Mouse (Mus musculus) MEL (cell line): ENCODE results near the gene Prickle1. TPM values are rescaled to one million over a fixed set of nuclear protein-coding genes. Genes with fewer than 3 reads are reported as not detected.

ENCODE experiments used
- DNase-seq: peaks from one replicate; pipeline ENCODE4 v3.0.0; 2011; ENCODE audit warnings: low read depth, low spot score
- H3K27ac ChIP-seq: 2 replicates; pipeline ENCODE4 v1.5.1; 2012; ENCODE audit warnings: low read depth, mild to moderate bottlenecking, control low read depth, low read length, moderate library complexity; ENCODE audit not compliant: control insufficient read depth
- H3K27me3 ChIP-seq, 2 experiments: fragments of 150-350 bp in 1 of 2; sonication (generic) in 1 of 2; 2 replicates each; pipeline ENCODE4 v1.6.1; 2012; ENCODE audit warnings: low read length in 2 of 2, mild to moderate bottlenecking in 2 of 2, improper control_type of control experiment in 1 of 2, moderate library complexity in 1 of 2; ENCODE audit not compliant: insufficient read depth in 2 of 2, control insufficient read depth in 1 of 2
- H3K36me3 ChIP-seq, 2 experiments: 2 replicates each; pipeline ENCODE4 v1.6.1; 2012 to 2014; ENCODE audit warnings: low read length in 2 of 2, improper control_type of control experiment in 1 of 2, inconsistent platforms in 1 of 2, mild to moderate bottlenecking in 1 of 2; ENCODE audit not compliant: insufficient read depth in 2 of 2, control insufficient read depth in 1 of 2
- H3K4me1 ChIP-seq, 2 experiments: fragments of 150-350 bp in 1 of 2; sonication (generic) in 1 of 2; 2 replicates each; pipeline ENCODE4 v1.6.1; 2012; ENCODE audit warnings: low read length in 2 of 2, improper control_type of control experiment in 1 of 2, mild to moderate bottlenecking in 1 of 2; ENCODE audit not compliant: insufficient read depth in 2 of 2, control insufficient read depth in 1 of 2
- H3K4me3 ChIP-seq, 2 experiments: fragments of 150-350 bp in 1 of 2; sonication (generic) in 1 of 2; 2 replicates each; pipeline ENCODE4 v1.5.1; 2012; ENCODE audit warnings: low read depth in 2 of 2, low read length in 2 of 2, mild to moderate bottlenecking in 2 of 2, moderate library complexity in 2 of 2, control low read depth in 1 of 2, improper control_type of control experiment in 1 of 2; ENCODE audit not compliant: control insufficient read depth in 1 of 2, insufficient read depth in 1 of 2
- H3K79me2 ChIP-seq: 2 replicates; pipeline ENCODE4 v1.6.1; 2012; ENCODE audit warnings: mild to moderate bottlenecking, low read length, moderate library complexity; ENCODE audit not compliant: control insufficient read depth, poor library complexity, insufficient read depth
- H3K9ac ChIP-seq: 2 replicates; pipeline ENCODE4 v1.6.1; 2012; ENCODE audit warnings: low read depth, mild to moderate bottlenecking, control low read depth, low read length, moderate library complexity; ENCODE audit not compliant: control insufficient read depth, poor library complexity, severe bottlenecking
- H3K9me3 ChIP-seq: fragments of 150-350 bp; sonication (generic); replicated peaks from 2 replicates; pipeline ENCODE4 v1.6.1; 2012; ENCODE audit warnings: mild to moderate bottlenecking, low read length, improper control_type of control experiment, moderate library complexity; ENCODE audit not compliant: insufficient read depth
- BHLHE40 ChIP-seq: IDR thresholded peaks from 2 replicates; pipeline ENCODE4 v1.6.1; 2012; ENCODE audit warnings: low read depth, mild to moderate bottlenecking, inconsistent platforms, low read length, improper control_type of control experiment, borderline replicate concordance
- CHD2 ChIP-seq: IDR thresholded peaks from 2 replicates; pipeline ENCODE4 v1.6.1; 2011; ENCODE audit warnings: low read length, improper control_type of control experiment
- CTCF ChIP-seq, 3 experiments: IDR thresholded peaks in 2 of 3; conservative IDR thresholded peaks in 1 of 3; 2 replicates each; pipeline ENCODE4 v1.5.1; 2011 to 2012; ENCODE audit warnings: low read length in 3 of 3, low read depth in 2 of 3, mild to moderate bottlenecking in 2 of 3, improper control_type of control experiment in 1 of 3, inconsistent platforms in 1 of 3, mixed read lengths in 1 of 3, moderate library complexity in 1 of 3; ENCODE audit not compliant: control insufficient read depth in 1 of 3, insufficient read depth in 1 of 3, poor library complexity in 1 of 3, severe bottlenecking in 1 of 3
- E2F4 ChIP-seq: IDR thresholded peaks from 2 replicates; pipeline ENCODE4 v1.6.1; 2011; ENCODE audit warnings: low read depth, low read length, improper control_type of control experiment, borderline replicate concordance
- ELF1 ChIP-seq: IDR thresholded peaks from 2 replicates; pipeline ENCODE4 v1.6.1; 2014; ENCODE audit warnings: low read depth, mild to moderate bottlenecking, inconsistent platforms, low read length, improper control_type of control experiment, moderate library complexity
- EP300 ChIP-seq, 2 experiments: IDR thresholded peaks; 2 replicates each; pipeline ENCODE4 v1.6.1; 2011; ENCODE audit warnings: improper control_type of control experiment in 2 of 2, low read length in 2 of 2, low read depth in 1 of 2, mild to moderate bottlenecking in 1 of 2
- ETS1 ChIP-seq: IDR thresholded peaks from 2 replicates; pipeline ENCODE4 v1.6.1; 2012; ENCODE audit warnings: low read depth, mild to moderate bottlenecking, inconsistent platforms, low read length, improper control_type of control experiment, moderate library complexity
- GATA1 ChIP-seq: IDR thresholded peaks from 2 replicates; pipeline ENCODE4 v1.6.1; 2011; ENCODE audit warnings: low read depth, low read length, improper control_type of control experiment
- JUND ChIP-seq: IDR thresholded peaks from 2 replicates; pipeline ENCODE4 v1.6.1; 2011; ENCODE audit warnings: low read depth, mild to moderate bottlenecking, improper control_type of control experiment, low read length
- KAT2A ChIP-seq: conservative IDR thresholded peaks from 2 replicates; pipeline ENCODE4 v1.6.1; 2012; ENCODE audit warnings: low read depth, low read length, improper control_type of control experiment, inconsistent platforms
- MAZ ChIP-seq: IDR thresholded peaks from 2 replicates; pipeline ENCODE4 v1.6.1; 2012; ENCODE audit warnings: low read depth, mild to moderate bottlenecking, inconsistent platforms, low read length, improper control_type of control experiment
- MYB ChIP-seq: IDR thresholded peaks from 2 replicates; pipeline ENCODE4 v1.6.1; 2011; ENCODE audit warnings: mild to moderate bottlenecking, low read depth, low read length, improper control_type of control experiment
- MYC ChIP-seq: IDR thresholded peaks from 2 replicates; pipeline ENCODE4 v1.6.1; 2011; ENCODE audit warnings: low read depth, mild to moderate bottlenecking, low read length, improper control_type of control experiment, moderate library complexity
- NELFE ChIP-seq: IDR thresholded peaks from 2 replicates; pipeline ENCODE4 v1.6.1; 2011; ENCODE audit warnings: low read depth, low read length, improper control_type of control experiment
- NRF1 ChIP-seq: IDR thresholded peaks from 2 replicates; pipeline ENCODE4 v1.6.1; 2014; ENCODE audit warnings: low read depth, mild to moderate bottlenecking, inconsistent platforms, low read length, improper control_type of control experiment, moderate library complexity; ENCODE audit not compliant: poor library complexity, insufficient read depth, severe bottlenecking
- POLR2A ChIP-seq, 2 experiments: IDR thresholded peaks; 2 replicates each; pipeline ENCODE4 v1.6.1; 2011 to 2012; ENCODE audit warnings: low read length in 2 of 2, mild to moderate bottlenecking in 2 of 2, control low read depth in 1 of 2, improper control_type of control experiment in 1 of 2, low read depth in 1 of 2, moderate library complexity in 1 of 2; ENCODE audit not compliant: control insufficient read depth in 1 of 2, insufficient read depth in 1 of 2, poor library complexity in 1 of 2
- POLR2AphosphoS2 ChIP-seq: IDR thresholded peaks from 2 replicates; pipeline ENCODE4 v1.6.1; 2011; ENCODE audit warnings: low read length, improper control_type of control experiment
- POLR2AphosphoS5 ChIP-seq: IDR thresholded peaks from 2 replicates; pipeline ENCODE4 v1.6.1; 2012; ENCODE audit warnings: low read depth, borderline replicate concordance, mild to moderate bottlenecking, inconsistent platforms, low read length, moderate library complexity, mixed read lengths
- RAD21 ChIP-seq: IDR thresholded peaks from 2 replicates; pipeline ENCODE4 v1.6.1; 2011; ENCODE audit warnings: mild to moderate bottlenecking, low read depth, low read length, improper control_type of control experiment
- RCOR1 ChIP-seq: IDR thresholded peaks from 2 replicates; pipeline ENCODE4 v1.6.1; 2012; ENCODE audit warnings: low read depth, mild to moderate bottlenecking, inconsistent platforms, low read length, improper control_type of control experiment
- SIN3A ChIP-seq: IDR thresholded peaks from 2 replicates; pipeline ENCODE4 v1.6.1; 2012; ENCODE audit warnings: low read length, improper control_type of control experiment, inconsistent platforms
- SMC3 ChIP-seq: IDR thresholded peaks from 2 replicates; pipeline ENCODE4 v1.6.1; 2011; ENCODE audit warnings: low read depth, low read length, improper control_type of control experiment
- TBP ChIP-seq: IDR thresholded peaks from 2 replicates; pipeline ENCODE4 v1.8.0; 2011; ENCODE audit warnings: low read depth, low read length, improper control_type of control experiment
- UBTF ChIP-seq: IDR thresholded peaks from 2 replicates; pipeline ENCODE4 v1.6.1; 2012; ENCODE audit warnings: low read depth, mild to moderate bottlenecking, inconsistent platforms, low read length, improper control_type of control experiment, moderate library complexity, borderline replicate concordance; ENCODE audit not compliant: insufficient read depth
- USF2 ChIP-seq, 2 experiments: IDR thresholded peaks; 2 replicates each; pipeline ENCODE4 v1.6.1; 2011 to 2012; ENCODE audit warnings: improper control_type of control experiment in 2 of 2, low read length in 2 of 2, borderline replicate concordance in 1 of 2, inconsistent platforms in 1 of 2, low read depth in 1 of 2, mild to moderate bottlenecking in 1 of 2; ENCODE audit not compliant: insufficient read depth in 1 of 2
- ZC3H11A ChIP-seq: IDR thresholded peaks from 2 replicates; pipeline ENCODE4 v1.6.1; 2012; ENCODE audit warnings: low read depth, mild to moderate bottlenecking, inconsistent platforms, low read length, improper control_type of control experiment
- ZKSCAN1 ChIP-seq: IDR thresholded peaks from 2 replicates; pipeline ENCODE4 v1.6.1; 2012; ENCODE audit warnings: low read depth, mild to moderate bottlenecking, inconsistent platforms, low read length, improper control_type of control experiment, moderate library complexity
- polyA plus RNA-seq, 2 experiments: library from polyadenylated mRNA; stranded (reverse) in 1 of 2; unstranded in 1 of 2; fragments of >175 nt in 1 of 2; fragments of >200 nt in 1 of 2; gene quantifications; 2 replicates each; pipeline versions ENCODE4 v1.2.1 to v1.2.4; 2012; ENCODE audit warnings: low replicate concordance in 2 of 2, low read depth in 1 of 2; ENCODE audit not compliant: insufficient read length in 2 of 2, insufficient read depth in 1 of 2, missing spikeins in 1 of 2
- total RNA-seq: library from RNA; depleted of rRNA; stranded (reverse); fragments of 300-350 nt; gene quantifications from 2 replicates; pipeline ENCODE4 v1.2.3, GENCODE M21; 2012

Prickle1 gene
- total and polyA plus RNA-seq, 3 experiments, result 0.08 TPM; not detected in 2

GRCm38 (mm10) chr15:93529831-93530702 is 65.6 kb downstream of the Prickle1 start:
- no peaks in the 10 kb centered on the region for H3K79me2 ChIP-seq
- no peak for DNase-seq
- H3K27ac ChIP-seq, result no peak overlapping the region
- TF ChIP-seq SMC3, result no peak
- no peak for TF ChIP-seq POLR2A (IDR thresholded peaks at IDR 0.05; ENCODE audit: control insufficient read depth in 1 of 2, insufficient read depth in 1 of 2, low read depth in 1 of 2, low read length in 2 of 2, poor library complexity in 1 of 2)
- TF ChIP-seq UBTF, result no peak
- no peak for TF ChIP-seq NELFE
- no peak for TF ChIP-seq RAD21
- TF ChIP-seq CTCF (IDR thresholded peaks at IDR 0.05 in 2 of 3, conservative IDR thresholded peaks at IDR 0.05 in 1 of 3; ENCODE audit: control insufficient read depth in 1 of 3, insufficient read depth in 1 of 3, low read depth in 2 of 3, low read length in 3 of 3, poor library complexity in 1 of 3, severe bottlenecking in 1 of 3), result no peak
- no peak for TF ChIP-seq ETS1
- peaks cover 0 to 6% of the 10 kb centered on the region in 2 experiments; a peak in 2 of 4 replicates for H3K4me1 ChIP-seq
- H3K27me3 ChIP-seq, result no peaks in the 10 kb centered on the region
- H3K9ac ChIP-seq, result no peak overlapping the region
- no peaks in the 10 kb centered on the region for H3K9me3 ChIP-seq
- no peak overlapping the region for H3K4me3 ChIP-seq
- peaks cover 0 to 6% of the 10 kb centered on the region in 2 experiments; a peak in 2 of 4 replicates for H3K36me3 ChIP-seq

- no peaks in the 10 kb centered on the region for H3K9me3 ChIP-seq
- H3K4me1 ChIP-seq, result peaks cover 0 to 9% of the 10 kb centered on the region in 2 experiments; a peak in 3 of 4 replicates
- H3K79me2 ChIP-seq, result no peaks in the 10 kb centered on the region
- no peak overlapping the region for H3K9ac ChIP-seq
- H3K36me3 ChIP-seq, result peaks cover 0 to 13% of the 10 kb centered on the region in 2 experiments; a peak in 2 of 4 replicates
- H3K27ac ChIP-seq, result peak overlapping the region; percentile 48; the same call in 1 of the 2 replicates
- peak; percentile 73 for DNase-seq
- H3K4me3 ChIP-seq, result 0 out of 4 replicates have a peak overlapping the region, but pooled peaks of 1 of the 2 experiments have one; percentile 9
- H3K27me3 ChIP-seq, result no peaks in the 10 kb centered on the region; a peak in 1 of 4 replicates
- TF ChIP-seq RCOR1 (0 out of 2 replicates have a peak, but pooled peaks have one; percentile 36), POLR2A (IDR thresholded peaks at IDR 0.05; ENCODE audit: control insufficient read depth in 1 of 2, insufficient read depth in 1 of 2, low read depth in 1 of 2, low read length in 2 of 2, poor library complexity in 1 of 2) (no peak), ZKSCAN1 (no peak), USF2 (IDR thresholded peaks at IDR 0.05; ENCODE audit: borderline replicate concordance in 1 of 2, insufficient read depth in 1 of 2, low read depth in 1 of 2, low read length in 2 of 2) (no peak), MYB (no peak), ZC3H11A (no peak), E2F4 (no peak), POLR2AphosphoS5 (no peak), MAZ (no peak), BHLHE40 (0 out of 2 replicates have a peak, but pooled peaks have one; percentile 58), GATA1 (peak; percentile 90), POLR2AphosphoS2 (no peak), NELFE (no peak), ELF1 (peak; percentile 51; the same call in 1 of the 2 replicates), SMC3 (no peak), EP300 (IDR thresholded peaks at IDR 0.05; ENCODE audit: low read depth in 1 of 2, low read length in 2 of 2) (peak; percentile 83 to 86), MYC (no peak), TBP (no peak), UBTF (no peak), KAT2A (no peak), JUND (no peak), CHD2 (no peak), SIN3A (0 out of 2 replicates have a peak, but pooled peaks have one; percentile 34), NRF1 (no peak)
These were observed 70.3 kb downstream of the Prickle1 start for GRCm38 (mm10) chr15:93525305-93525917.
